In the genomic region with DNA sequence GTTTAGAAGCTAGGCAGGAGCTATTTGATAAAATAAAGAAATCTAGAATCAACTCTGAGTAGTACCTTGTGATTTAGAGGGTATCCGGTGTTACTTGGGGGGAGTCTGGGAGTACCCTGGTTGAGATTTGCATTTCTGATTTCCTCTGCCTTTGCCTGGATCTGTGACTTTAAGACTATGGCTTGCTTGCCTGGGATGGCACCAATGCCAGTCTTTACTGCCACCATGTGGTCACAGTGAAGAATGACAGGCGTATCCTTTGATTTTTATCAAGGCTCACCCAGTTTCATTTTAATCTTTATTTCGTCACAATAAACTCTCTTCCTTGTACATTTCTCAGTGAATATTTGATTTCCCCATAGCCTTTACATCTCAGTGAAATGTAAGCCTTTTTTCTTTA, we compare ENCODE assay signal across 9 mouse cellular contexts. TPM values are rescaled to one million over a fixed set of nuclear protein-coding genes. Genes with fewer than 3 reads are reported as not detected.
DNase-seq lines count a peak whose midpoint lies in the region; ATAC-seq lines count a peak whose summit lies in the region.
"Had no signal": no experiment of that assay in that cellular context is flagged by ENCODE, and none has a peak within 500 bp of the region (broad histone marks: within the 10 kb centered on the region; RNA-seq: fewer than 3 reads in every experiment).

No protein-coding gene starts in this region.

- no peaks in the 10 kb centered on the region for H3K4me1 ChIP-seq in hindbrain, embryonic 14.5 days (replicated peaks; ENCODE audit: control insufficient read depth, insufficient read depth, low read length)
- no peaks in the 10 kb centered on the region for H3K4me1 ChIP-seq in hindbrain, embryonic 16.5 days (ENCODE audit: control insufficient read depth, insufficient read depth, low read depth, low read length)
- no peaks in the 10 kb centered on the region for H3K4me1 ChIP-seq in intestine, embryonic 15.5 days (replicated peaks)
- H3K4me1 ChIP-seq: lung, embryonic 15.5 days had no signal

- H3K27me3 ChIP-seq in hindbrain, embryonic 14.5 days (ENCODE audit: control insufficient read depth, insufficient read depth, low read length), result no peaks in the 10 kb centered on the region
- no peaks in the 10 kb centered on the region; the same call in 1 of the 2 replicates for H3K27me3 ChIP-seq in hindbrain, embryonic 16.5 days (replicated peaks; ENCODE audit: control insufficient read depth, insufficient read depth, low read length)
- no peaks in the 10 kb centered on the region; the same call in 1 of the 2 replicates for H3K27me3 ChIP-seq in intestine, embryonic 15.5 days (replicated peaks)
- H3K27me3 ChIP-seq: lung, embryonic 15.5 days had no signal

- H3K9me3 ChIP-seq in hindbrain, embryonic 14.5 days (ENCODE audit: control insufficient read depth, low read length), result no peaks in the 10 kb centered on the region
- H3K9me3 ChIP-seq in hindbrain, embryonic 16.5 days (ENCODE audit: control insufficient read depth, low read length), result no peaks in the 10 kb centered on the region
- no peaks in the 10 kb centered on the region for H3K9me3 ChIP-seq in intestine, embryonic 15.5 days
- H3K9me3 ChIP-seq: lung, embryonic 15.5 days had no signal

- no peak overlapping the region for H3K27ac ChIP-seq in hindbrain, embryonic 14.5 days
- H3K27ac ChIP-seq in hindbrain, embryonic 16.5 days (ENCODE audit: low read depth, low read length), result no peak overlapping the region
- no peak overlapping the region for H3K27ac ChIP-seq in intestine, embryonic 15.5 days
- H3K27ac ChIP-seq: lung, embryonic 15.5 days had no signal

- 12% methylated on average over 3 of the region's 3 CpGs for WGBS in hindbrain, embryonic 14.5 days
- WGBS in hindbrain, embryonic 16.5 days, result 11% methylated on average over 3 of the region's 3 CpGs
- WGBS in intestine, embryonic 15.5 days, result 10% methylated on average over 3 of the region's 3 CpGs

- H3K4me2 ChIP-seq in hindbrain, embryonic 14.5 days (replicated peaks), result no peak overlapping the region
- no peak overlapping the region for H3K4me2 ChIP-seq in hindbrain, embryonic 16.5 days (ENCODE audit: low read length)
- no peak overlapping the region for H3K4me2 ChIP-seq in intestine, embryonic 15.5 days (replicated peaks)
- H3K4me2 ChIP-seq: lung, embryonic 15.5 days had no signal

- no peak for ATAC-seq in hindbrain, embryonic 14.5 days (ENCODE audit: low FRiP score)
- ATAC-seq in hindbrain, embryonic 16.5 days, result no peak
- peak; percentile 84 for ATAC-seq in granulocyte monocyte progenitor cell, adult 5-6 weeks (replicated peaks; ENCODE audit: poor library complexity, severe bottlenecking)
- ATAC-seq in intestine, embryonic 15.5 days, result no peak

- peak; percentile 78 for DNase-seq in hindbrain, embryonic 14.5 days (ENCODE audit: low spot score)
- DNase-seq in CD4-positive helper T cell, adult 2 months (ENCODE audit: low read depth, low spot score), result peak; percentile 39
- peak; percentile 23 for DNase-seq in T-cell, adult 2 months (ENCODE audit: low spot score)
- no peak for DNase-seq in frontal cortex, postnatal 25 days (ENCODE audit: low spot score in 2 of 2)
- no peak for DNase-seq in urinary bladder, postnatal 4 days (ENCODE audit: low spot score in 2 of 2)

- H3K9ac ChIP-seq in hindbrain, embryonic 14.5 days, result no peak overlapping the region
- H3K9ac ChIP-seq in hindbrain, embryonic 16.5 days (ENCODE audit: low read depth, low read length), result no peak overlapping the region
- no peak overlapping the region for H3K9ac ChIP-seq in intestine, embryonic 15.5 days
- H3K9ac ChIP-seq: lung, embryonic 15.5 days had no signal

- no peak overlapping the region for H3K4me3 ChIP-seq in hindbrain, embryonic 14.5 days (replicated peaks; ENCODE audit: low read length)
- no peak overlapping the region for H3K4me3 ChIP-seq in hindbrain, embryonic 16.5 days (ENCODE audit: low read length)
- no peak overlapping the region for H3K4me3 ChIP-seq in intestine, embryonic 15.5 days (replicated peaks)
- H3K4me3 ChIP-seq: lung, embryonic 15.5 days had no signal

- no peaks in the 10 kb centered on the region for H3K36me3 ChIP-seq in hindbrain, embryonic 14.5 days (replicated peaks; ENCODE audit: control insufficient read depth, insufficient read depth)
- H3K36me3 ChIP-seq in hindbrain, embryonic 16.5 days (ENCODE audit: control insufficient read depth, insufficient read depth, low read length), result no peaks in the 10 kb centered on the region
- no peaks in the 10 kb centered on the region for H3K36me3 ChIP-seq in intestine, embryonic 15.5 days
- H3K36me3 ChIP-seq: lung, embryonic 15.5 days had no signal

RNA-seq across cellular contexts. Expression of a gene that starts 16.3 kb away (rescaled TPM):
- 2.4 and 3.4 TPM in 2 replicates for polyA plus RNA-seq in hindbrain, embryonic 14.5 days (2014; fragmentation: Nextera tagmentation; extraction: Ambion mirVana)
- polyA plus RNA-seq in hindbrain, embryonic 16.5 days (2015; fragmentation: Nextera tagmentation; extraction: Ambion mirVana), result 2.8 and 3.3 TPM in 2 replicates
- not detected in 2 replicates for total RNA-seq in granulocyte monocyte progenitor cell, adult 5-6 weeks (2014; fragmentation: Nextera tagmentation)
- total RNA-seq in granulocyte monocyte progenitor cell, adult 5-6 weeks (2017), result not detected in 2 replicates
- polyA plus RNA-seq in intestine, embryonic 15.5 days (2015; fragmentation: Nextera tagmentation; extraction: Ambion mirVana), result 0.89 and 1.4 TPM in 2 replicates

RNA-seq across cellular contexts. Expression of a gene that starts 17.4 kb away (rescaled TPM):
- 22.7 and 26.9 TPM in 2 replicates for polyA plus RNA-seq in hindbrain, embryonic 14.5 days (2014; fragmentation: Nextera tagmentation; extraction: Ambion mirVana)
- 22.0 and 26.4 TPM in 2 replicates for polyA plus RNA-seq in hindbrain, embryonic 16.5 days (2015; fragmentation: Nextera tagmentation; extraction: Ambion mirVana)
- not detected in 2 replicates for total RNA-seq in granulocyte monocyte progenitor cell, adult 5-6 weeks (2014; fragmentation: Nextera tagmentation)
- total RNA-seq in granulocyte monocyte progenitor cell, adult 5-6 weeks (2017), result not detected in 2 replicates
- polyA plus RNA-seq in intestine, embryonic 15.5 days (2015; fragmentation: Nextera tagmentation; extraction: Ambion mirVana), result 8.4 TPM in 2 replicates

RNA-seq across cellular contexts. Expression of a gene that starts 31.3 kb away (rescaled TPM):
- polyA plus RNA-seq in hindbrain, embryonic 14.5 days (2014; fragmentation: Nextera tagmentation; extraction: Ambion mirVana), result 22.1 and 24.4 TPM in 2 replicates
- 24.2 and 24.3 TPM in 2 replicates for polyA plus RNA-seq in hindbrain, embryonic 16.5 days (2015; fragmentation: Nextera tagmentation; extraction: Ambion mirVana)
- 26.8 TPM in 2 replicates for total RNA-seq in granulocyte monocyte progenitor cell, adult 5-6 weeks (2014; fragmentation: Nextera tagmentation)
- 28.2 and 29.3 TPM in 2 replicates for total RNA-seq in granulocyte monocyte progenitor cell, adult 5-6 weeks (2017)
- 15.9 and 16.5 TPM in 2 replicates for polyA plus RNA-seq in intestine, embryonic 15.5 days (2015; fragmentation: Nextera tagmentation; extraction: Ambion mirVana)

Comparison
In these comparisons a context has a peak if more than half of its experiments do, and no peak if none do; other contexts are left out.
1. DNase-seq: peak in hindbrain, embryonic 14.5 days (single experiment), CD4-positive helper T cell, adult 2 months (single experiment) and T-cell, adult 2 months (single experiment); none in frontal cortex, postnatal 25 days (0 of 2) and urinary bladder, postnatal 4 days (0 of 2).